Mouse (Mus musculus): ENCODE results near the gene Gm3854. TPM values are rescaled to one million over a fixed set of nuclear protein-coding genes. Genes with fewer than 3 reads are reported as not detected.
"Not testable (repeated sequence)": the region's sequence is repeated elsewhere in the genome, so short reads cannot be mapped to it uniquely, and the experiment has no call there.

The Gm3854 gene
- total RNA-seq, 2 experiments from 2014 or later: 0.45 to 0.51 TPM

- intact Hi-C loops (cut with DNase I): loop anchor here (2.0 to 10.0 kb wide), 6 partner anchors 20 to 554 kb away; partner anchors contain the start of genes Gm20715, Zfp28, Zfp667 and Zim1
- peak; percentile 88 for DNase-seq
- H3K4me3 ChIP-seq: peak within 1 kb of the TSS; percentile 81
- peak within 1 kb of the TSS; percentile 92 for H3K27ac ChIP-seq
- peak; percentile 22; the same call in 1 of the 2 replicates for TF ChIP-seq CTCF (IDR thresholded peaks at IDR 0.05)
Measured at GRCm38 (mm10) chr7:6363047-6363488, 19.5 kb downstream of the Gm3854 start, which contains the start of gene Zfp78. TSS of gene Zfp78 (plus strand) at chr7:6363280.

DNA sequence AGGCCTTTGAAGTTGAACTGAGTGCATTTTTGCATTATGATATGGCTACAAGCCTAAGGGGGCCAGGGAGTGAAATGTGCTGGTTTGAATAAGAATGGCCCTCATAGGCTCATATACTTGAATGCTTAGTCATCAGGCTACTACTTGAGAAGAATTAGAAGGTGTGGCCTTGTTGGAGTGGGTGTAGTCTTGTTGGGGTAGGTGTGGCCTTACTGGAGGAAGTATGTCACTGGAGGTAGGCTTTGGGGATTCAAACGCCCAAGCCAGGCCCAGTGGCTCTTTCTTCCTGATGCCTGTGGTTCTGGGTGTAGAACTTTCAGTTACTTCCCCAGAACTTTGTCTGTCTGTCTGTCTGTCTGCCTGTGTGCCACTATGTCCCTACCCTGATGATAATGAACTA, 21.2 kb downstream of the Gm3854 start:
- no peak overlapping the region for H3K27ac ChIP-seq
- intact Hi-C loops (cut with DNase I): loop anchor here (5.0 to 10.0 kb wide), 5 partner anchors 48 to 553 kb away; partner anchors contain the start of genes Gm20715, Zfp667 and Zim1
- DNase-seq: no peak
- TF ChIP-seq CTCF (IDR thresholded peaks at IDR 0.05): no peak
- H3K4me3 ChIP-seq: no peak overlapping the region

GRCm38 (mm10) chr7:6367185-6367584, 23.6 kb downstream of the Gm3854 start:
- no peak for TF ChIP-seq CTCF (IDR thresholded peaks at IDR 0.05)
- intact Hi-C loops (cut with DNase I): loop anchor here (10.0 kb wide), 2 partner anchors 82 to 328 kb away; partner anchors contain the start of genes Zfp667 and Zim1
- DNase-seq: no peak
- Histone ChIP-seq H3K4me3 (no peak overlapping the region), H3K27ac (no peak overlapping the region)

DNA sequence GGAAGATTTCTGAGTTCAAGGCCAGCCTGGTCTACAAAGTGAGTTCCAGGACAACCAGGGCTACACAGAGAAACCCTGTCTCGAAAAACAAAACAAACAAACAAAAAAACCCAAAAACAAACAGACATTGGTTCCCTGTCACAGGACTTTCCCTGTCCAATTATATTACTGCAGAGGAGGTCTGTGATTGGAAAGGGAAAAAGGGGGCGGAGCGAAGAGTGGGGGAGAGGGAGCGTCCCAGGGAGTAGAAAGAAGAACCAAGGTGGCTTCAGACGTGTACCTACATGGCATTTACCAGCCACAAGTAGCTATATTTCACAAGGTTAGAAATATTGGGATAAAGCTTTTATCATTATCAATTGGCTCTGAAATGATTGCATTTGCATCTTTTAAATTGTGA, 24.6 kb downstream of the Gm3854 start:
- not testable (repeated sequence) for DNase-seq, H3K27ac ChIP-seq
- intact Hi-C loops (cut with DNase I): loop anchor here (10.0 kb wide), 2 partner anchors 83 to 327 kb away; partner anchors contain the start of genes Zfp667 and Zim1

GRCm38 (mm10) chr7:6369460-6369859, 25.9 kb downstream of the Gm3854 start:
- intact Hi-C loops (cut with DNase I): loop anchor here (10.0 kb wide), 2 partner anchors 85 to 325 kb away; partner anchors contain the start of genes Zfp667 and Zim1
- H3K27ac ChIP-seq: no peak overlapping the region
- H3K4me3 ChIP-seq: no peak overlapping the region
- no peak for TF ChIP-seq CTCF (IDR thresholded peaks at IDR 0.05)
- DNase-seq: no peak

More for the DNA sequence above, 24.6 kb downstream of the Gm3854 start:
- H3K4me3 ChIP-seq: not testable (repeated sequence)

DNA sequence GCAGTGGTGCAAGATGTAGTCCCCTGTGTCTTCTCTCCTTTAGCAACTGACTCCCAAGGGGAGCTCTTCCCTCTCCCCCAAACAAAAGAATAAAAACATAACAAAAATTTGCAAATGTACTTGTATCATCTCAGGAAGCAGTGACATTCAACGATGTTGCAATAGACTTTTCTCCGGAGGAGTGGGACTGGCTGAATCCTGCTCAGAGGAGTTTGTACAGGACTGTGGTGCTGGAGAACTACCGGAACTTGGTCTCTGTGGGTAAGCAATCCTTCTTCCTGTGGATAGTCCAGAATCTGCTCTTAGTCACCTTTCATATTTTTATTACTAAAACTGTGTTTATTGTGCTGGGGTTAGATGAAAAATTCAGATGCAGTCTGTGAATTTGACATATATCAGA, 29.4 kb downstream of the Gm3854 start:
- no peak overlapping the region for H3K4me3 ChIP-seq
- intact Hi-C loops (cut with DNase I): no loop called here
- no peak for DNase-seq
- H3K27ac ChIP-seq: no peak overlapping the region
- no peak for TF ChIP-seq CTCF (IDR thresholded peaks at IDR 0.05)

DNA sequence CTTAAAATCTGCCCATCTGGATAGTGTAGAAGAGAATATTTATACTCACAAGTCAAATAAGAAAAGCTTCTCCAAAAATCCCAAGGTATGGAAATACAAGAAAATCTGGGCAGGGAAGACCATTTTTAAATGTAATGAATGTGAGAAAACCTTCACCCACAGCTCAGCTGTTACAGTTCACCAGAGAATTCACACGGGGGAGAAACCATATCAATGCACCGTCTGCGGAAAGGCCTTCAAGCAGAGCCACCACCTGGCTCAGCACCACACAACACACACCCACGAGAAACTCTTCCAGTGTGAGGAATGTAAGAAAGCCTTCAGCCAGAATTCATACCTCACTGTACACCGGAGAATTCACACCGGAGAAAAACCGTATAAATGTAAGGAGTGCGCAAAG, 34.9 kb downstream of the Gm3854 start:
- no peak for DNase-seq
- no peak for TF ChIP-seq CTCF (IDR thresholded peaks at IDR 0.05)
- Histone ChIP-seq H3K4me3 (no peak overlapping the region), H3K27ac (no peak overlapping the region)
- intact Hi-C loops (cut with DNase I): no loop called here

DNA sequence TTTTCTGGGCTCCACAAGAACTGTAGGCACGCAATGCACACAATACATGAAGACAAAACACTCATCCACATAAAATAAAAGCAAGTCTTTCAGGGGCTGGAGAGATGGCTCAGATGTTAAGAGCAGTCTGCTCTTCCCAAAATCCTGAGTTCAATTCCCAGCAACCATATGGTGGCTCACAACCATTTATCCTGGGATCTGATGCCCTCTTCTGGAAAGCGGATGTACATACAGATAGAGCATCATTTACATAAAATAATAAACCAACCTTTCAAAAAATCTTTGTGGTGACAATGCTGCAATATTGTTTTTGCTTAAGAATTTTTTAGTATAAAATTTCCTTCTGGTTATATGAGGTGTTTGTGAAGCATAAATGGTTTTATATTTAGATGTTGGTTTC, 37.9 kb downstream of the Gm3854 start:
- DNase-seq: no peak
- intact Hi-C loops (cut with DNase I): no loop called here
- Histone ChIP-seq H3K4me3 (no peak overlapping the region), H3K27ac (no peak overlapping the region)
- peak; percentile 19; the same call in 1 of the 2 replicates for TF ChIP-seq CTCF (IDR thresholded peaks at IDR 0.05)

DNA sequence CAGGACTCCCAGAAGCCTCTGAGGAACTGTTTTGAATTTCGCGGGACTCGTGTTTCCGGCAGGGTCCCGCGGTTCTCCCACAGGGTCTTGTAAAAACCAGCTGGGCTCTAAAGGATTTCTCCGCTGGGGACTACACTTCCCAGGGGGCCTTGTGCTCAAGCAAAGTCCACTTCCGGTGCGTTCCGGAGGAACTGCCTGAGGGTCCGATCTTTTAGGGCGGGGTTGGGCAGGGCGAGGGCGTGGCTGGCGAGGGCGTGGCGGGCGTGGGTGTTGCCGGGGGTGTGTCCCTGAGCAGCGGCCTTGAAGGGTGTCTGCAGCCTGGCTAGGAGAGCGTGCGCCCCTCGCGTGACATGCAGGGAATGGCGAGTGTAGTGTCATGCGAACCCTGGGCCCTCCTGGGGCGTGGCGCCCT, 39.5 kb downstream of the Gm3854 start, which contains the start of gene Zfp28:
Gene Zfp28 (plus strand): TSS at position 252 of the 412 bp plus-strand sequence.
- Histone ChIP-seq H3K27ac (peak within 1 kb of the TSS; percentile 67), H3K4me3 (peak within 1 kb of the TSS; percentile 79)
- 0 out of 2 replicates have a peak, but pooled peaks have one; percentile 10 for TF ChIP-seq CTCF (IDR thresholded peaks at IDR 0.05)
- intact Hi-C loops (cut with DNase I): loop anchor here (2.0 kb wide), 2 partner anchors 16 to 20 kb away; partner anchors contain the start of genes Smim17 and Zfp78
- DNase-seq: peak; percentile 96

- no peak overlapping the region for H3K27ac ChIP-seq
- H3K4me3 ChIP-seq: peak overlapping the region; percentile 79
- no peak for TF ChIP-seq CTCF (IDR thresholded peaks at IDR 0.05)
- no peak for DNase-seq
- intact Hi-C loops (cut with DNase I): no loop called here
Measured at GRCm38 (mm10) chr7:6384011-6384410, 40.5 kb downstream of the Gm3854 start.

- intact Hi-C loops (cut with DNase I): no loop called here
- no peak overlapping the region for H3K4me3 ChIP-seq
- peak; percentile 55 for DNase-seq
- H3K27ac ChIP-seq: no peak overlapping the region
- no peak for TF ChIP-seq CTCF (IDR thresholded peaks at IDR 0.05)
Measured at GRCm38 (mm10) chr7:6386995-6387394, 43.4 kb downstream of the Gm3854 start.

- no peak overlapping the region for H3K4me3 ChIP-seq
- no peak overlapping the region for H3K27ac ChIP-seq
- intact Hi-C loops (cut with DNase I): no loop called here
- no peak for DNase-seq
- no peak for TF ChIP-seq CTCF (IDR thresholded peaks at IDR 0.05)
Measured at GRCm38 (mm10) chr7:6388971-6389370, 45.4 kb downstream of the Gm3854 start.

GRCm38 (mm10) chr7:6389449-6389848, 45.9 kb downstream of the Gm3854 start:
- Histone ChIP-seq H3K27ac (no peak overlapping the region), H3K4me3 (no peak overlapping the region)
- TF ChIP-seq CTCF (IDR thresholded peaks at IDR 0.05): no peak
- intact Hi-C loops (cut with DNase I): no loop called here
- no peak for DNase-seq
